Mouse (Mus musculus) kidney, postnatal 14 days (tissue): ENCODE data around the gene Tsnaxip1.

Source experiments
- DNase-seq: peaks from one replicate; pipeline ENCODE4 v3.0.0; 2022; ENCODE audit warnings: mixed read lengths

Gene Tsnaxip1

GRCm38 (mm10) chr8:105826861-105827848 lies at the start of gene Tsnaxip1, which contains the start of gene Ranbp10:
Gene Tsnaxip1, plus strand, starts transcription at chr8:105827731.
Gene Ranbp10, minus strand, starts transcription at chr8:105827350.
- DNase-seq: peak; percentile 98

- no peak for DNase-seq
These were observed 49.7 kb upstream of the Tsnaxip1 start for GRCm38 (mm10) chr8:105777833-105778232.

DNA sequence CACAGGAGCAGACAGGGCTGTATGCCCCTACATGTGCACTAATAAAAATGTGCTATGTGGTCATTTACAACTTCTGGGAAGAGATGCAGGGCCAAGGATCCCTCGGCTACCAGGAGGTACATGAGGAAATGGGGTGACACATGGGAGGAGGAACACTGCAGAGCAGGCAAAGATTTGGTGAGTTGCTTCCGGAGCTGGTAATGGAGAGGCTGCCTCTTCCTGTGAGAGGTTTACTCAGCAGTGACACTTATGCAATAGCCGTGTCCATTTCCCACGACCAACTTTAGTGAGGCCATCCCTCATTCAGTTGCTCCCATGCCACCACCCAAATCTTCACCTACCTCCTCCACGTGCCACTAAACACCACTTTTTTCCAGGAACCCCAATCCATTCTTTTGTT lies 47.2 kb upstream of the Tsnaxip1 start:
- no peak for DNase-seq

DNA sequence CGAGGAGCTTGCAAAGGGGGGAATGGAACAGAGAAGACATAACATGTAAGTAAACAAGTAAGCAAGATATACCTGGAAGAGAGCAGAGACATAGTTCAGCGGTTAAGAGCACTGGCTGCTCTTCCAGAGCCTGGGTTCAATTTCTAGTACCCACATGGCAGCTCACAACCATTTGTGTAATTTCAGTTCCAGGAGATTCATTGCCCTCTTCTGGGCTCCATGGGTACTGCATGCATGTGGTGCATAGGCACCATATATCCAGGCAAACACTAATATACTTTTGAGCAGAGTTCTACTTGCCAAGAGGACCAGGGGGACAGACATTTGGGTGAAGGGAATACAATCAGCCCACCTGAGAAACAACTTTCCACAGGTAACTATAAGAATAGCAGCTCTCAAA lies 39.3 kb upstream of the Tsnaxip1 start:
- DNase-seq: peak; percentile 64

GRCm38 (mm10) chr8:105788927-105789326 lies 38.6 kb upstream of the Tsnaxip1 start:
- no peak for DNase-seq

DNA sequence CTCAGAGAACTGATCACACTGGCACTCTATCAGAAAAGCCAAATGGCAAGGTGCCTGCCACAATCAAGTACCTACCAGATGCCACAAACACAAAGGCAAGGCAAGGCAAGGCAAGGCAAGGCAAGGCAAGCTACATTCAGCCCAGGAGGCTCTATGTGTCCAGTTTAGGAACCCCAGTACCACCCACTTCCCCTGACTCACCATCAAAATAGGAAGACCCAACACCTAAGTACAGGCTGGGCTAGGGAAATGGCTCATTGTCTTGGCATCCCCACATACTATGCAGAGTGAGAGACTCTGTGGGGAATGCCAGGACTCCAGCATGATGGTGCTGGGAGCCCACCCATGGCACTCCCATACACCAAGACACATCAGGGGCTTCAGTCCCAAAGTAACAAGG lies 37.9 kb upstream of the Tsnaxip1 start:
- no peak for DNase-seq

GRCm38 (mm10) chr8:105793331-105793730 lies 34.2 kb upstream of the Tsnaxip1 start:
- DNase-seq: peak; percentile 43

GRCm38 (mm10) chr8:105794009-105794598 lies 33.4 kb upstream of the Tsnaxip1 start:
- no peak for DNase-seq

DNA sequence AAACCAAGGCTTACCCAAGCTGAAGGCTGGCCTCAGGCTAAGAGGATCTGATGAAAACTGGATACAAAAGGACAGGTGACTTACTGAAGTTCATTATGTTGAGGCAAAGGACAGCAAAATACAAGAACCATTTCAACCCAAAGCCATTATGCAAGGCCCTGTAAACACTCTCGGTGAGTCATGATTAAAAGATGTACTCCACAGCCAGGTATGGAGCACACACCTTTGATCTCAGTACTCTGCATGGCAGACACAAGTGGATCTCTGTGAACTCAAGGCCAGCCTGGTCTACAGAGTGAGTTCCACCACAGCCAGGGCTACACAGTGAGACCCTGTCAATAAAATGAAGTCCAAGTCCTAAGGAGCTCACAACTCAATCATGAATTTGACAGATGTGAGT lies 31.7 kb upstream of the Tsnaxip1 start:
- DNase-seq: no peak

DNA sequence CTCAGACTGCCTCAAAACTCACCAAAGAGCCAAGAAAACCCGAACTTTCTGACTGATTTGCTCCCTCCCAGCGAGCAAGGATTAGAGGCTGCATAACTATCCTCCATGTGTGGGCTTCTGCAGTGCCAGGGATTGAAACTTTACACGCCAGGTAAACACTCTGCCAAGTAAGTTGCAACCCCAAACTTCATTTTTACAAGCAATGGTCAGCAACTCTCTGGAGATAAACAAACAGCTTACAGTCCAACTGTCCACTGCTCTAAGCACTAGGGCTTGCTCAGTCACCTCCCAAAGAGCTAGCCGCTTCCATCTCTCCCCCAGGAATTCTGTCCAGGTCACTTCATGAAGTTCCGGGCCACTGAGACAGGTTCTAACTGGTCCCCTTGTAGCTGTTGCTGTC lies 29.1 kb upstream of the Tsnaxip1 start:
- no peak for DNase-seq

- DNase-seq: peak; percentile 91
These were observed 28.3 kb upstream of the Tsnaxip1 start for GRCm38 (mm10) chr8:105799091-105799812.

DNA sequence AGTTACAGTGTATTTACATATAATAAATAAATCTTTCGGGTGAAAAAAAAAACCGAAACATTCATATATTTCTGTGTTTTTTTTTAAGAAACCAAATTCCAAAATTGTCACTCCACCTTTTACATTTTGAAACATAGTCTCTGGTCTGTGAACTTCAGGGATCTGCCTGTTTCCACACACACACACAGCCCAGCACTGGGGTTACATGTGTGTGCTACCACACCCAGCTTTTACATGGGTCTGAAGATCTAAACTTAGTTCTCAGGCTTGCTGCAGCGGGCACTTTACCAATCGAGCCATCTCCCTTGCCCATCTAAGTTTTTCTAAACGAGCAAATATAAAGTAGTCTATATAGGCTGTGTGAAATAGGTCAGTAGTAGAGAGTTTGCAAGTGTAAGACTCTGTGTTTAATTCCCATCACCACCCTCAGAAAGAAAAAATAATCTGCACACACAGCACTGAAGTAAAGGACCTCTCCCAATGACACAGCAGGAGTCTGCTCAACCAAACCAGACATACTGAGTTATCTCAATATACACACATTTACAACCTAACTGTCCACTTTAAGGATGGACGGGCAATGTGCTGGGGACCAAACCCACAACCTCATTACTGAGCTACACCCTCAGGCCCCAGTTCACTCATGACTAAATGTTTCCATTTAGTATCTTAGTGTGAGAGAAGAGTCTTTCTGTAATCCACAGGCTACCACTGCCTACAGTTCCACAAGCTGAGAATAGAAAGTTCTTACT lies 26.2 kb upstream of the Tsnaxip1 start:
- no peak for DNase-seq

GRCm38 (mm10) chr8:105804797-105805196 lies 22.7 kb upstream of the Tsnaxip1 start:
- DNase-seq: peak; percentile 74

GRCm38 (mm10) chr8:105805346-105805745 lies 22.2 kb upstream of the Tsnaxip1 start:
- no peak for DNase-seq

GRCm38 (mm10) chr8:105805964-105806363 lies 21.6 kb upstream of the Tsnaxip1 start:
- no peak for DNase-seq

DNA sequence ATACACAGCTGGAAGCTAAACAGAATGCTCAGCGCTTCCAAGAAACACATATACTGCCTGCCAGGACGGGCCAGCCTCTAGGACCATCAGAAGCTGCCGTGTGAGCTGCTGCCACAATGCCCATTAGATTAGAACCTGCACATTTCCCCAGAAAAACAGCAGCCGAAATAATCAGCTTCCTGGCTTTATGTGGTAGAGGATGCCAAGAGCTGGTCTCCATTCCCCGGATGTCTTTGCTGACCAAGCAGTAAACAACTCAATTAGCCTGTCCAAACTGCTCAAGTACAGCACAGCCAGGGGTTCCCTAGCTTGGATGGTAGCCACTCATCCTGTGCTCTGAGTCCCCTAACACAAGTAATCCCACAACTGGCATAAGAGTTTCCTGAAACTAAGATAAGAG lies 19.8 kb upstream of the Tsnaxip1 start:
- DNase-seq: peak; percentile 60

- peak; percentile 44 for DNase-seq
These were observed 19.1 kb upstream of the Tsnaxip1 start for GRCm38 (mm10) chr8:105808480-105808879.

DNA sequence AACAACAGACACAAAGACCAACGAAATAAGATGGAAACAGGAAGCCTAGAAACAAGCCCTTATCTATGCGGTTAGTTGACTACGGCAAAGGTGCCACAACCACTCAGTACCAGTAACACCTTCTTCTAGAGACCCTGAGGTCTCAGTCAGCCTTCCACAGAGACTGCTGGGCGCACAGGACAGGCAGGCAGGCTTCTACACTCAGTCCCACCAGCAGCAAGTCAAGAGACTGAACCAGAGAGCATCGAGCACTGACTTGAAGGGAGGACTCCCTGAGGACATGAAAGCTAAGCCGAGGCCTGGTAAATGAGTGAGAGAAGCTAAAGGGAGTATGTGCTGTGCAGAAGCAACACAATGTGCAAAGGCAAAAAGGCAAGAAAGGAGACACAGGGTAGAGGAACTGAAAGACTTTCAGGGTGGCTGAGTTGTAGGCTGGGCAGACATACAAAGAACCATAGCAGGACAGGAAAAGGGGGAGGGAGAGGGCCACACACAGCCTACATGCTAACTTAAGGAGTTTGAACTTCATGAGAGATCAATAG lies 17.2 kb upstream of the Tsnaxip1 start:
- no peak for DNase-seq

DNA sequence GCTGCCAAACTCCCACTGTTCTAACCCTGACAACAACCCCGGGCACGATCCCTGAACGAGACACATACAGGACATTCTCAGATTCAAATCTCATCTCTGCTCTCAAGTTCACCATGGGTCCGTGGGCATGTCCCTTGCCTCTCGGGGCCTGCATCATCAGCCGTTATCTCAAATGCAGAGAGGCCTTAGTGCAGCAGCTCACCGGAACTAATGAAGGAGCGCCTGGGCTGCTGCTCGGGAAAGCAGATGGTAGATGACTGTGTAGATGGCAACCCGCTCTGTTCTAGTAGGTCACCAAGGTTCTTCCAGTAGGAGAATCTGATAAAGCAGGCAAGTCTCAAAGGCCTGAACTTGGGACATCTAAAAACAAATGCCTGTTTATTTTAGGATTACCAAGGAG lies 16.5 kb upstream of the Tsnaxip1 start:
- DNase-seq: no peak

DNA sequence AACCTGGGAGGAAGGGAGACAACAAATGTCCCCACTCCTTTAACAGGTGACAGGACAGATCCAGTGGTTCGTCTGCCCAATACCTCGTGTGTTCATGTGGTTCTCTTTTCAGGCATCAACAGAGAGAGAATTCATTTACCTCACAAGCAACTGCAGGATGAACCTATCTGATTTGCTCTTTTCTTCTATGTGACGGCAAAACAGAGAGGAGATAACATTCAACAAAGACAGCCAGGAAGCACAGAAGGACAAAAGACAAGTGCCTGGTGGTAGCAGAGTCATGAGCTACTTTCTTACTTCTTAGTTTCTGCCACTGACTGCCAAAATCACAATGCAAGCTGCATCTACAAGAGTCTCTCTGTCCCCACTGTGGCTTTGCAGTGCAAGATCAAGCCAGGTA lies 16.0 kb upstream of the Tsnaxip1 start:
- no peak for DNase-seq

DNA sequence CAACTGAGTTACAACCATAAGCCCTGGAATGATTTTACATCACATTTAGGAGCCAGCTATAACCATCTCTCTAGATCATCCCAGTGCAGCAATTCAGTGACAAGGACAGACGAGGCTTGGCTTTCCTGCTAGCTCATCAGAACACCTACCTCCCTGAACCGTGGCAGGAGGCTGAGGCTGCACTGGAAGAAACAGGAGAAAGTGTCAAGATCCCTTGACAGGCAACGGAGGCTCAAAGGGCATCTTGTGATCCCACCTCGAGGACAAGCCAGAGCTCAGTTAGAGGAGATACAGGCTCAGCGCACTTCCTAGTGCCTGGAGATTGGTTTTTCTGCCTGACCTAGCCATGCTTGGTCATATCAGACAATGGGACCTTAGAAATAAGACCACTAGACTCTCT lies 15.0 kb upstream of the Tsnaxip1 start:
- no peak for DNase-seq

DNA sequence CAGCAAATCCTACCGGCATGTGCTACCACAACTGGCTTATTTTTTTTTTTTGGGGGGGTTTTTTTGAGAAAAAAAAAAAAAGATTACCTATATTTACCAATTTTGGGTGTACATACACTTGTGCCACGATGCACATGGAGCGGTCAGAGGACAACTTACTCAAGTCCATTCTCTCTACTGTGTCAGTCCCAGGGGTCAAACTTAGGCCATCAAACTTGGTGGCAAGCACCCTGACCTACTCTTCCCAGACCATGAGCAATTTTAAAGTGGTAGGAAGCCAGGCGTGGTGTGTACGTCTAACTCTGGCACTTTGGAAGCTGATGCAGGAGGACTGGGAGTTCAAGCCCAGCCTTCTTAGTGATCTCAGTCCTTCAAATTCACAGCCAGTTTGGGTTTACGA lies 14.3 kb upstream of the Tsnaxip1 start:
- no peak for DNase-seq
